Mouse (Mus musculus) kidney, embryonic 15.5 days (tissue): ENCODE results near the gene Yeats4. TPM values are rescaled to one million over a fixed set of nuclear protein-coding genes. Genes with fewer than 3 reads are reported as not detected.

Source experiments
- polyA plus RNA-seq: library from polyadenylated mRNA; unstranded; fragments of >200 nt; fragmentation: Nextera tagmentation; extraction: Ambion mirVana; gene quantifications from 2 replicates; pipeline ENCODE4 v1.2.1, GENCODE M21; 2015

The Yeats4 gene
- polyA plus RNA-seq, 1 experiment from 2014 or later, result 71.1 TPM

Other genes with a start within 250 kb of the Yeats4 start
- gene Best3, start 238.2 kb downstream of the Yeats4 start, polyA plus RNA-seq, result 0.30 and 0.44 TPM in 2 replicates
- not detected in 2 replicates for gene Lrrc10, start 179.2 kb downstream of the Yeats4 start, polyA plus RNA-seq
- 258 and 266 TPM in 2 replicates for gene Cct2, start 160.7 kb downstream of the Yeats4 start, polyA plus RNA-seq
- gene Frs2, start 76.0 kb downstream of the Yeats4 start, polyA plus RNA-seq, result 17.0 and 17.8 TPM in 2 replicates
- not detected in 2 replicates for gene 9530003J23Rik, start 14.2 kb upstream of the Yeats4 start, polyA plus RNA-seq
- 70.6 and 78.0 TPM in 2 replicates for gene Lyz2, start 57.8 kb upstream of the Yeats4 start, polyA plus RNA-seq
- not detected in 2 replicates for gene Lyz1, start 68.4 kb upstream of the Yeats4 start, polyA plus RNA-seq
- gene Cpsf6, start 155.5 kb upstream of the Yeats4 start, polyA plus RNA-seq, result 164 and 169 TPM in 2 replicates